Mouse (Mus musculus) cortical plate, adult 2 months (tissue): Measurements from ENCODE around the gene Zfp612.

Source experiments
- CTCF ChIP-seq: fragments of 200-500 bp; IDR thresholded peaks from 2 replicates; pipeline ENCODE4 v1.5.1; 2011; ENCODE audit warnings: mild to moderate bottlenecking, control low read depth, low read length; ENCODE audit not compliant: insufficient read depth; ENCODE audit errors: extremely low read depth
- POLR2A ChIP-seq: fragments of 200-500 bp; IDR thresholded peaks from 2 replicates; pipeline ENCODE4 v1.6.1; 2011; ENCODE audit warnings: mild to moderate bottlenecking, low read length, control low read depth; ENCODE audit not compliant: insufficient read depth; ENCODE audit errors: extremely low read depth

- TF ChIP-seq CTCF: no peak
- no peak for TF ChIP-seq POLR2A
These were observed 39.9 kb upstream of the Zfp612 start, which contains the start of gene Chst4 for GRCm38 (mm10) chr8:110039659-110040058.
